Mouse (Mus musculus): ENCODE measurements around the gene Rassf3.

- no peak for TF ChIP-seq EP300 (optimal IDR thresholded peaks at IDR 0.05)
- no peak for TF ChIP-seq CTCF (IDR thresholded peaks at IDR 0.05; ENCODE audit: low read depth)
Measured at GRCm38 (mm10) chr10:121475101-121475671, 961 bp downstream of the Rassf3 start.

All from stomach, postnatal 0 days (tissue).